Mouse (Mus musculus) cerebellum, postnatal 10 days (tissue): Measurements from ENCODE around the gene Inca1.

Experiments
- DNase-seq, 2 experiments: peaks; one replicate each; pipeline ENCODE4 v3.0.0; 2021; ENCODE audit warnings: mixed read lengths in 2 of 2

The Inca1 gene

GRCm38 (mm10) chr11:70701221-70701955 is 1.4 kb upstream of the Inca1 start:
- DNase-seq = peak in 1 of 2 experiments; percentile 28

- peak; percentile 75 to 77 for DNase-seq
These were observed 658 bp upstream of the Inca1 start for GRCm38 (mm10) chr11:70700613-70701012.

- DNase-seq = no peak
These were observed 904 bp downstream of the Inca1 start for GRCm38 (mm10) chr11:70699051-70699450.

- DNase-seq = no peak
These were observed 2.6 kb downstream of the Inca1 start for GRCm38 (mm10) chr11:70697376-70697775.

GRCm38 (mm10) chr11:70693504-70693903 is 6.5 kb downstream of the Inca1 start:
- DNase-seq = no peak

- DNase-seq = peak; percentile 19 to 27
These were observed 10.4 kb downstream of the Inca1 start for GRCm38 (mm10) chr11:70689578-70689977.

GRCm38 (mm10) chr11:70688372-70688771 is 11.6 kb downstream of the Inca1 start:
- DNase-seq = peak in 1 of 2 experiments; percentile 31

GRCm38 (mm10) chr11:70687601-70688199 is 12.3 kb downstream of the Inca1 start, which contains the start of gene Camta2:
Gene Camta2, minus strand, starts transcription at chr11:70688105.
- peak; percentile 97 to 98 for DNase-seq

GRCm38 (mm10) chr11:70686901-70687566 is 12.9 kb downstream of the Inca1 start:
- DNase-seq = peak; percentile 79 to 80

GRCm38 (mm10) chr11:70683640-70684039 is 16.3 kb downstream of the Inca1 start:
- DNase-seq = no peak

- DNase-seq = peak; percentile 66 to 87
These were observed 17.9 kb downstream of the Inca1 start for GRCm38 (mm10) chr11:70681897-70682581.

GRCm38 (mm10) chr11:70681170-70681569 is 18.8 kb downstream of the Inca1 start:
- DNase-seq = no peak

GRCm38 (mm10) chr11:70679894-70680293 is 20.1 kb downstream of the Inca1 start:
- no peak for DNase-seq

- DNase-seq = no peak
These were observed 20.6 kb downstream of the Inca1 start for GRCm38 (mm10) chr11:70679361-70679760.

- DNase-seq = no peak
These were observed 21.4 kb downstream of the Inca1 start for GRCm38 (mm10) chr11:70678576-70678975.

- no peak for DNase-seq
These were observed 21.9 kb downstream of the Inca1 start for GRCm38 (mm10) chr11:70678092-70678491.

- DNase-seq = no peak
These were observed 25.5 kb downstream of the Inca1 start for GRCm38 (mm10) chr11:70674501-70674900.

GRCm38 (mm10) chr11:70674014-70674413 is 25.9 kb downstream of the Inca1 start:
- DNase-seq = peak; percentile 16 to 20

- DNase-seq = peak in 1 of 2 experiments; percentile 16
These were observed 28.5 kb downstream of the Inca1 start for GRCm38 (mm10) chr11:70671333-70672047.

- DNase-seq = peak; percentile 26 to 43
These were observed 29.5 kb downstream of the Inca1 start for GRCm38 (mm10) chr11:70670483-70670882.

- DNase-seq = peak; percentile 89 to 90
These were observed 30.2 kb downstream of the Inca1 start for GRCm38 (mm10) chr11:70669582-70670345.
